Mouse (Mus musculus) ES-Bruce4 (cell line): Measurements from ENCODE around the gene Pcna.
"Not testable (repeated sequence)": the region's sequence is repeated elsewhere in the genome, so short reads cannot be mapped to it uniquely, and the experiment has no call there.

Experiments
- CTCF ChIP-seq: IDR thresholded peaks from one replicate; pipeline ENCODE4 v1.8.1; 2011; ENCODE audit warnings: low read depth, low read length
- EP300 ChIP-seq: IDR thresholded peaks from 2 replicates; pipeline ENCODE4 v1.6.1; 2011; ENCODE audit warnings: low read depth, low read length; ENCODE audit not compliant: insufficient read depth
- POLR2A ChIP-seq: IDR thresholded peaks from one replicate; pipeline ENCODE4 v1.8.1; 2011; ENCODE audit warnings: low read length; ENCODE audit not compliant: insufficient read depth

DNA sequence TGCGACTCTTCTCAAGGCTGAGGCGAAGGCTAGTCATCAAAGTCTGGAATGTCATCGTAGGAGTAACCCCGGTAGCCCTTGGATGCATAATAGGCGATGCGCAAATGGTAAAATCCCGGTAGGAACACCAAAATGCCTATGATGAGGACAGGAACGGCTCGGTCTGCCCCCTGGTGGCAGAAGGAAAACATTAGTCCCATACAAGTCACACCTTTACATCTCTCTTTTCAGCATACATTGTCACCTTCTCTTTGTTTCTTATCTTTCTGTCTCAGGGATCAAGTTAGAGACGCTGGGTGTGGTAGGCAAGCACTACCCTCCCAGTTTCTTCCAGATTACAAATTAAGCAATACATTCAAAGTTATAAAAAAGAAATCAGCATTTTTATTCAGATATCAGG is 12.7 kb downstream of the Pcna start:
- not testable (repeated sequence) for TF ChIP-seq POLR2A, EP300
- peak; percentile 21 for TF ChIP-seq CTCF
